Mouse (Mus musculus) liver, postnatal 0 days (tissue): Measurements from ENCODE around the gene Prrg4.

ENCODE experiments used
- CTCF ChIP-seq: sonication (generic); IDR thresholded peaks from 2 replicates; pipeline ENCODE4 v1.5.1; 2016; ENCODE audit warnings: antibody characterized with exemption, low read depth
- EP300 ChIP-seq: IDR thresholded peaks from 2 replicates; pipeline ENCODE4 v1.6.1; 2016; ENCODE audit warnings: antibody characterized with exemption, low read depth, mild to moderate bottlenecking

GRCm38 (mm10) chr2:104869101-104869500, 19.4 kb upstream of the Prrg4 start:
- TF ChIP-seq CTCF, result no peak
- no peak for TF ChIP-seq EP300
